Mouse (Mus musculus) intestine, embryonic 16.5 days (tissue): ENCODE results near the gene Ppp2r3a. TPM values are rescaled to one million over a fixed set of nuclear protein-coding genes. Genes with fewer than 3 reads are reported as not detected.

Experiments used
- ATAC-seq: fragments of 200-750 bp; cut with Nextera tagmentation; 2 replicates; pipeline ENCODE4 v1.8.0; 2017; ENCODE audit warnings: moderate TSS enrichment, moderate library complexity
- H3K27ac ChIP-seq: fragments of 300-500 bp; sonication (generic); 2 replicates; pipeline ENCODE4 v1.5.1; 2014; ENCODE audit warnings: mild to moderate bottlenecking, low read length
- H3K27me3 ChIP-seq: fragments of 300-500 bp; sonication (generic); replicated peaks from 2 replicates; pipeline ENCODE4 v1.6.1; 2014; ENCODE audit warnings: low read length, control low read depth, mixed read lengths; ENCODE audit not compliant: control insufficient read depth, insufficient read depth
- H3K36me3 ChIP-seq: fragments of 300-500 bp; sonication (generic); 2 replicates; pipeline ENCODE4 v1.6.1; 2014; ENCODE audit warnings: low read length, control low read depth; ENCODE audit not compliant: control insufficient read depth, insufficient read depth
- H3K4me1 ChIP-seq: fragments of 300-500 bp; sonication (generic); 2 replicates; pipeline ENCODE4 v1.6.1; 2014; ENCODE audit warnings: low read length, control low read depth, mixed read lengths; ENCODE audit not compliant: control insufficient read depth, insufficient read depth
- H3K4me2 ChIP-seq: fragments of 300-500 bp; sonication (generic); 2 replicates; pipeline ENCODE4 v1.6.1; 2014; ENCODE audit warnings: low read depth, low read length, control low read depth
- H3K4me3 ChIP-seq: fragments of 300-500 bp; sonication (generic); 2 replicates; pipeline ENCODE4 v1.5.1; 2014; ENCODE audit warnings: mild to moderate bottlenecking, low read length
- H3K9ac ChIP-seq: fragments of 300-500 bp; sonication (generic); 2 replicates; pipeline ENCODE4 v1.6.1; 2014; ENCODE audit warnings: low read depth, low read length
- H3K9me3 ChIP-seq: fragments of 300-500 bp; sonication (generic); 2 replicates; pipeline ENCODE4 v1.6.1; 2016; ENCODE audit warnings: low read length, control low read depth; ENCODE audit not compliant: control insufficient read depth
- WGBS: fragments of 180-500 bp; shearing (Covaris S2); extraction: QIAGEN DNeasy Blood & Tissue Kit; methylation state at CpG from one replicate; pipeline ENCODE4 v1.1.7; 2014; 5-methylcytosine and 5-hydroxymethylcytosine counted together
- polyA plus RNA-seq: library from polyadenylated mRNA; unstranded; fragments of >200 nt; fragmentation: Nextera tagmentation; extraction: Ambion mirVana; gene quantifications from 2 replicates; pipeline ENCODE4 v1.2.1, GENCODE M21; 2015

Gene Ppp2r3a
- polyA plus RNA-seq, 1 experiment from 2014 or later = 7.4 TPM

- under 1% methylated on average over 18 of the region's 18 CpGs for WGBS
- Histone ChIP-seq H3K4me1 (peaks cover 19% of the 10 kb centered on the region), H3K4me2 (peak overlapping the region; percentile 69), H3K9me3 (no peaks in the 10 kb centered on the region), H3K27ac (peak overlapping the region; percentile 100), H3K27me3 (no peaks in the 10 kb centered on the region), H3K4me3 (peak overlapping the region; percentile 72), H3K9ac (peak overlapping the region; percentile 99), H3K36me3 (no peaks in the 10 kb centered on the region)
- ATAC-seq = no peak
Measured at GRCm38 (mm10) chr9:101076095-101076875, 175.3 kb downstream of the Ppp2r3a start.

- no peaks in the 10 kb centered on the region for H3K36me3 ChIP-seq
- H3K27ac ChIP-seq = peak overlapping the region; percentile 100
- peak overlapping the region; percentile 99 for H3K9ac ChIP-seq
- H3K9me3 ChIP-seq = no peaks in the 10 kb centered on the region
- ATAC-seq = no peak
- no peaks in the 10 kb centered on the region for H3K27me3 ChIP-seq
- peak overlapping the region; percentile 72 for H3K4me3 ChIP-seq
- peak overlapping the region; percentile 69 for H3K4me2 ChIP-seq
- WGBS = under 1% methylated on average over 8 of the region's 8 CpGs
- peaks cover 19% of the 10 kb centered on the region for H3K4me1 ChIP-seq
Measured at GRCm38 (mm10) chr9:101075694-101076093, 175.9 kb downstream of the Ppp2r3a start.

DNA sequence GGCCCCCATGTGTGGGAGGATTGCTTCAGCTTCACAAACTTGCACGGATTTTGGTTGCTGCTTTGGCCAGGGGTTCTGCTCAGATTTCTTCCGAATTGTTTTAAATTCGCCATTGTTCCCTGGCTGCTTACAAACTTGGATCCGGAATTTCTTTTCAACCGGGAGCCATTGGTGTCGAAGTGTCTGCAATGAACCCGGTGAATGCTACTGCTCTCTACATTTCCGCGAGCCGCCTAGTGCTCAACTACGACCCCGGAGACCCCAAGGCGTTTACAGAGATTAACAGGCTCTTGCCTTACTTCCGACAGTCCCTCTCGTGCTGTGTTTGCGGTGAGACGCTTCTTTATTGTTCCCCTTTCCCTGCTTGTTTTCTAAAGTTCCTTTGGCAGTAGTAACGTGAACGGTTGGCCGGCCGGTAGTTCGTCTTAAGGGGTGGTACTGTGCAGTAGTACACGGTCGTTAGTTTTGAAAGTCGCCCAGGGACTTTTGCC is 176.5 kb downstream of the Ppp2r3a start:
- H3K4me3 ChIP-seq = peak overlapping the region; percentile 72
- peaks cover 19% of the 10 kb centered on the region for H3K4me1 ChIP-seq
- H3K4me2 ChIP-seq = peak overlapping the region; percentile 69
- ATAC-seq = no peak
- H3K9me3 ChIP-seq = no peaks in the 10 kb centered on the region
- WGBS = under 1% methylated on average over 25 of the region's 25 CpGs
- no peaks in the 10 kb centered on the region for H3K27me3 ChIP-seq
- no peaks in the 10 kb centered on the region for H3K36me3 ChIP-seq
- H3K9ac ChIP-seq = peak overlapping the region; percentile 99
- H3K27ac ChIP-seq = peak overlapping the region; percentile 100

GRCm38 (mm10) chr9:101074332-101075021 is 177.1 kb downstream of the Ppp2r3a start:
- peak overlapping the region; percentile 99 for H3K9ac ChIP-seq
- H3K9me3 ChIP-seq = no peaks in the 10 kb centered on the region
- H3K27ac ChIP-seq = peak overlapping the region; percentile 100
- H3K4me2 ChIP-seq = peak overlapping the region; percentile 69
- H3K36me3 ChIP-seq = no peaks in the 10 kb centered on the region
- H3K4me3 ChIP-seq = peak overlapping the region; percentile 72
- H3K27me3 ChIP-seq = no peaks in the 10 kb centered on the region
- peaks cover 17% of the 10 kb centered on the region for H3K4me1 ChIP-seq
- under 1% methylated on average over 73 of the region's 100 CpGs for WGBS
- ATAC-seq = peak; percentile 77

DNA sequence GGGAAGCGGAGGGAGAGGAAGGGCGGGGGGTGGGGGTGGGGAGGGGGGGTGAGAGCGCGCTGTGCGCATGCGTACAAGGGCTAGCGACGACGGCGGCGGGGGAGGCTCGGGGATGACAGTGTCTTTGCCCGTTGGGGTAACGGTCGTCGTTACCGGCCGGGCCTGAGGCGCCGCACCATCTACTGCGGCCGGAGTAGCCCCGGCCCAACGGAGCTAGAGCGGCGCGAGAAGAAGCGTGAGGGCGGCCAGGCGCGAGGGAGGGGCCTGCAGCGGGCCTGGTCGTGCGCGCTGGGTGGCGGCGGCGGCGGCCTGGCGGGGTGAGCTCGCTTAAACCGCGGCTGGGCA is 177.6 kb downstream of the Ppp2r3a start, which contains the start of gene Msl2:
Gene Msl2, plus strand, starts transcription at position 115 of the 345 bp plus-strand sequence.
- peaks cover 12% of the 10 kb centered on the region for H3K4me1 ChIP-seq
- WGBS = 0% methylated on average over 26 of the region's 43 CpGs
- H3K9me3 ChIP-seq = no peaks in the 10 kb centered on the region
- peak within 1 kb of the TSS; percentile 72 for H3K4me3 ChIP-seq
- ATAC-seq = peak; percentile 70
- H3K27ac ChIP-seq = peak within 1 kb of the TSS; percentile 100
- H3K36me3 ChIP-seq = no peaks in the 10 kb centered on the region
- H3K27me3 ChIP-seq = no peaks in the 10 kb centered on the region
- peak within 1 kb of the TSS; percentile 73 for H3K4me2 ChIP-seq
- peak within 1 kb of the TSS; percentile 99 for H3K9ac ChIP-seq

DNA sequence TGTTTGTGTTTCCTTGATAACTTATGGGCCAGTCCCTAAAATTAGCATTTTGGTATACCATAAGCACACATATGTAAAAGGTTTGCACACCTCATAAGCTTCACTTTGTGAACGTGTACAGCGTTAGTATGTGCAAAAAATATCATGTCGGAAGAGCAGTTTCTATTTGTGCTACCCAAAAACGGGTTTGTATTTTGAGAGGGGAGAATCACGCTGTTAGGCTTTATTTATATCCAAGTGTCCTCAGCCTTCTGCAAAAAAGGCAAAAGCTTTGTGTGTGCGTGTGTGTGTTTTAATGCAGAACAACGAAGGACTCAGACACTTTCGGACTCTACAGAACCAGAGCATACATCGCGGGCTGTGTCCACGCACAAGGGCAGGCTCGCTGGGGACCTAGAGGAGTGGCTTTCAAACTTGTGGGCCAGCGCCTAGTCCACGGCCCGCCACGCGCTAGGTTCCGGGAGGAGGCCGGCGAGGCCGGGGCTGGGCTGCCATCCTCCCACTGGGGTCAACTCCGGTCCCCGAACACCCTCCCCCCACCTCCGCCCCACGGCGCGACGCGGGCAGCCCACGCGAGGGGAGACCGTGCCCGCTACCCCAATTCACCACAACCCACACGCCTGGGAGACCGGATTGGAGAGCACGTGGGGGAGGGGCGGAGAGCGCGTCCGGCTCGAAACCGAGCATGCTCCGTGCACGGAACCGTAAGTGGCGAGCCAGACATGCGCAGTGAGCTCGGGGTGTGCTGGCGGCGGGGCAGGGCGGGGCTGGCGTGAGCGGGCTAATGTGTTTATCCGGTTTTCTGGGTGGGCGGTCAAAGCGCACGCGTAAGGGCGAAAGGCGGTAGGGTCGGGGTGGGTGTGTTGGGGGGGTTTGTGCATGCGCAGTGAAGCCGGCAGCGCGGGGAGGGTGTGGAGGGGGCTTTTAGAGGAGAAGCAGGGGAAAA is 178.3 kb downstream of the Ppp2r3a start:
- 1% methylated on average over 64 of the region's 65 CpGs for WGBS
- peak overlapping the region; percentile 100 for H3K27ac ChIP-seq
- H3K4me1 ChIP-seq = peaks cover 7% of the 10 kb centered on the region; the same call in 1 of the 2 replicates
- peak; percentile 94 for ATAC-seq
- H3K27me3 ChIP-seq = no peaks in the 10 kb centered on the region
- peak overlapping the region; percentile 73 for H3K4me2 ChIP-seq
- H3K9ac ChIP-seq = peak overlapping the region; percentile 99
- no peaks in the 10 kb centered on the region for H3K36me3 ChIP-seq
- H3K4me3 ChIP-seq = peak overlapping the region; percentile 72
- no peaks in the 10 kb centered on the region for H3K9me3 ChIP-seq

DNA sequence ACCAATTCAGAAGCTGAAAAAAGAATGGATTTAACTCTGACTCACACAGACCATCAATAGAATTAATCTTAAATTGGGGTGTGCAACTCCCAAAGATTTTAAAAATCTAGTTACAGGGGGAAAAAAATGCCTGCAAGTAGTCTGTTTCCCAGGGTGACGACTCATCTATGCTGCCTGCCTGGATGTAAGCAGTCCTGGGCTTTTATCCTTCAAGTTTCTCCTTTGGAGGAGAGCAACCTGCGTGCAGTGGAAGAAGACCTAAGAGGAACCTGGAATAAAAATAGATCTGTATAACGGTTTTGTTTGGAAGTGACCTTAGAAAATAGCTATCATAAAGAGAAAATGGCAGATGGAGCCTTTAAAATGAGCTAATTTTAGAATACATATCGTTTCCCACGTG is 179.1 kb downstream of the Ppp2r3a start:
- 39% methylated on average over 5 of the region's 5 CpGs for WGBS
- Histone ChIP-seq H3K27me3 (no peaks in the 10 kb centered on the region), H3K27ac (no peak overlapping the region), H3K36me3 (no peaks in the 10 kb centered on the region), H3K4me1 (peaks cover 3% of the 10 kb centered on the region; the same call in 1 of the 2 replicates), H3K9me3 (no peaks in the 10 kb centered on the region), H3K4me3 (no peak overlapping the region), H3K9ac (no peak overlapping the region), H3K4me2 (no peak overlapping the region)
- no peak for ATAC-seq

- Histone ChIP-seq H3K9ac (no peak overlapping the region), H3K27me3 (no peaks in the 10 kb centered on the region), H3K4me3 (no peak overlapping the region), H3K4me2 (no peak overlapping the region), H3K27ac (no peak overlapping the region), H3K36me3 (no peaks in the 10 kb centered on the region), H3K9me3 (no peaks in the 10 kb centered on the region), H3K4me1 (no peaks in the 10 kb centered on the region)
- WGBS = 95% methylated on average over 3 of the region's 3 CpGs
- no peak for ATAC-seq
Measured at GRCm38 (mm10) chr9:101069781-101070180, 181.8 kb downstream of the Ppp2r3a start.
